Mouse (Mus musculus) C2C12 (cell line): ENCODE measurements around the gene Pum3.

Experiments used
- CEBPB ChIP-seq: IDR thresholded peaks from one replicate; pipeline ENCODE4 v1.6.1; 2011; ENCODE audit warnings: low read depth, mild to moderate bottlenecking, control low read depth, moderate library complexity
- CTCF ChIP-seq: IDR thresholded peaks from one replicate; pipeline ENCODE4 v1.5.1; 2011; ENCODE audit not compliant: control insufficient read depth, insufficient read depth, insufficient read length
- MAX ChIP-seq: IDR thresholded peaks from one replicate; pipeline ENCODE4 v1.6.1; 2011; ENCODE audit warnings: mild to moderate bottlenecking, control low read depth
- MYOD1 ChIP-seq: IDR thresholded peaks from one replicate; pipeline ENCODE4 v1.6.1; 2011; ENCODE audit warnings: low read depth; ENCODE audit not compliant: control insufficient read depth, insufficient read length
- MYOG ChIP-seq: IDR thresholded peaks from one replicate; pipeline ENCODE4 v1.6.1; 2011; ENCODE audit not compliant: control insufficient read depth, insufficient read length; ENCODE audit errors: extremely low read depth
- USF1 ChIP-seq: IDR thresholded peaks from one replicate; pipeline ENCODE4 v1.6.1; 2011; ENCODE audit warnings: low read depth, mild to moderate bottlenecking, control low read depth, moderate library complexity

GRCm38 (mm10) chr19:27441106-27441505 lies 11.5 kb upstream of the Pum3 start:
- TF ChIP-seq CTCF (no peak), USF1 (no peak), MYOG (no peak), CEBPB (no peak), MAX (no peak), MYOD1 (no peak)
